Comparison of ENCODE assay signal across 13 mouse cellular contexts in genomic region chr16:22953069-22953468, GRCm38 (mm10). TPM values are rescaled to one million over a fixed set of nuclear protein-coding genes. Genes with fewer than 3 reads are reported as not detected.
A peak's percentile ranks its signal among the peaks of the same experiment; 100 is the strongest.
DNase-seq lines count a peak whose midpoint lies in the region; ATAC-seq lines count a peak whose summit lies in the region.
"Had no signal": no experiment of that assay in that cellular context is flagged by ENCODE, and none has a peak within 500 bp of the region (broad histone marks: within the 10 kb centered on the region; RNA-seq: fewer than 3 reads in every experiment).

No protein-coding gene starts in this region.

- no peak for ATAC-seq in kidney, embryonic 15.5 days (replicated peaks; ENCODE audit: low FRiP score)
- no peak for ATAC-seq in midbrain, embryonic 14.5 days (ENCODE audit: low FRiP score, low TSS enrichment)
- ATAC-seq in midbrain, embryonic 13.5 days, result no peak

- WGBS in kidney, embryonic 15.5 days, result 43% methylated on average over 4 of the region's 4 CpGs
- WGBS in midbrain, embryonic 14.5 days, result 46% methylated on average over 4 of the region's 4 CpGs
- WGBS in midbrain, embryonic 13.5 days, result 38% methylated on average over 4 of the region's 4 CpGs

- no peaks in the 10 kb centered on the region for H3K27me3 ChIP-seq in kidney, embryonic 15.5 days
- H3K27me3 ChIP-seq in midbrain, embryonic 14.5 days (ENCODE audit: control insufficient read depth, insufficient read depth, low read length), result no peaks in the 10 kb centered on the region
- H3K27me3 ChIP-seq in midbrain, embryonic 13.5 days, result no peaks in the 10 kb centered on the region
- H3K27me3 ChIP-seq: forebrain, embryonic 12.5 days had no signal

- DNase-seq in adrenal gland, postnatal 10 days, result peak; percentile 12
- no peak for DNase-seq in adrenal gland, postnatal 4 days (ENCODE audit: low spot score in 2 of 2)
- DNase-seq in kidney, adult 18-20 months, result peak; percentile 16
- peak; percentile 3 for DNase-seq in midbrain, embryonic 14.5 days
- DNase-seq in yolk sac, embryonic 10.5 days (ENCODE audit: low spot score), result peak; percentile 23
- DNase-seq in right cerebral cortex, postnatal 25 days, result no peak
- DNase-seq: B cell, adult 2 months had no signal

- no peak overlapping the region for H3K4me2 ChIP-seq in kidney, embryonic 15.5 days
- no peak overlapping the region for H3K4me2 ChIP-seq in midbrain, embryonic 14.5 days (ENCODE audit: low read length)
- H3K4me2 ChIP-seq in midbrain, embryonic 13.5 days (replicated peaks), result no peak overlapping the region
- H3K4me2 ChIP-seq: forebrain, embryonic 12.5 days had no signal

- no peak overlapping the region for H3K27ac ChIP-seq in kidney, embryonic 15.5 days
- no peak overlapping the region for H3K27ac ChIP-seq in midbrain, embryonic 14.5 days (replicated peaks; ENCODE audit: low read depth, low read length)
- H3K27ac ChIP-seq in midbrain, embryonic 13.5 days, result no peak overlapping the region
- H3K27ac ChIP-seq: forebrain, embryonic 12.5 days; limb, embryonic 10.5 days had no signal

- no peak overlapping the region for H3K9ac ChIP-seq in kidney, embryonic 15.5 days
- no peak overlapping the region for H3K9ac ChIP-seq in midbrain, embryonic 14.5 days (replicated peaks; ENCODE audit: low read length)
- no peak overlapping the region for H3K9ac ChIP-seq in midbrain, embryonic 13.5 days (replicated peaks)
- H3K9ac ChIP-seq: forebrain, embryonic 12.5 days had no signal

- H3K4me1 ChIP-seq in kidney, embryonic 15.5 days, result 0 out of 2 replicates have a peak, but pooled peaks cover 2% of the 10 kb centered on the region
- H3K4me1 ChIP-seq in midbrain, embryonic 14.5 days (ENCODE audit: control insufficient read depth, insufficient read depth, low read length), result no peaks in the 10 kb centered on the region
- 0 out of 2 replicates have a peak, but pooled peaks cover 3% of the 10 kb centered on the region for H3K4me1 ChIP-seq in midbrain, embryonic 13.5 days (replicated peaks)

- H3K4me3 ChIP-seq in kidney, embryonic 15.5 days (replicated peaks), result no peak overlapping the region
- H3K4me3 ChIP-seq in midbrain, embryonic 14.5 days (replicated peaks; ENCODE audit: low read depth, low read length), result no peak overlapping the region
- no peak overlapping the region for H3K4me3 ChIP-seq in midbrain, embryonic 13.5 days (replicated peaks)
- H3K4me3 ChIP-seq: forebrain, embryonic 12.5 days; limb, embryonic 10.5 days had no signal

- H3K9me3 ChIP-seq in kidney, embryonic 15.5 days (replicated peaks), result no peaks in the 10 kb centered on the region
- no peaks in the 10 kb centered on the region for H3K9me3 ChIP-seq in midbrain, embryonic 14.5 days (ENCODE audit: control insufficient read depth, low read length)
- H3K9me3 ChIP-seq in midbrain, embryonic 13.5 days, result no peaks in the 10 kb centered on the region
- H3K9me3 ChIP-seq: forebrain, embryonic 12.5 days; limb, embryonic 10.5 days had no signal

- H3K36me3 ChIP-seq in kidney, embryonic 15.5 days, result no peaks in the 10 kb centered on the region
- H3K36me3 ChIP-seq in midbrain, embryonic 14.5 days (ENCODE audit: control insufficient read depth, insufficient read depth, low read length), result no peaks in the 10 kb centered on the region
- H3K36me3 ChIP-seq in midbrain, embryonic 13.5 days, result no peaks in the 10 kb centered on the region
- H3K36me3 ChIP-seq: forebrain, embryonic 12.5 days; limb, embryonic 10.5 days had no signal

RNA-seq across cellular contexts. Expression of gene Hrg, which starts 2.2 kb away (rescaled TPM):
- total RNA-seq in adrenal gland, postnatal 10 days (2021), result 100 to 1,000 TPM in 1 of 2 experiments, 10 to 100 TPM in 1; 96.2 to 217 TPM
- total RNA-seq in adrenal gland, postnatal 4 days (2021), result 10 to 100 TPM in 1 of 2 experiments, 1 to 10 TPM in 1; 2.6 to 86.2 TPM
- not detected in 2 replicates for polyA plus RNA-seq in kidney, embryonic 15.5 days (2015; fragmentation: Nextera tagmentation; extraction: Ambion mirVana)
- 0.12 and 0.28 TPM in 2 replicates for polyA plus RNA-seq in midbrain, embryonic 14.5 days (2014; fragmentation: Nextera tagmentation; extraction: Ambion mirVana)
- polyA plus RNA-seq in midbrain, embryonic 13.5 days (2015; fragmentation: Nextera tagmentation; extraction: Ambion mirVana), result 0.15 TPM in 1 of 2 replicates, not detected in the other
- total RNA-seq: heart, postnatal 25 days had no signal
- polyA plus RNA-seq: forebrain, embryonic 12.5 days; limb, embryonic 10.5 days; small intestine, adult 2 months had no signal

RNA-seq across cellular contexts. Expression of gene Fetub, which starts 34.9 kb away (rescaled TPM):
- total RNA-seq in adrenal gland, postnatal 10 days (2021), result 100 to 1,000 TPM in 1 of 2 experiments, 10 to 100 TPM in 1; 87.0 to 166 TPM
- 100 to 1,000 TPM in 1 of 2 experiments, 10 to 100 TPM in 1; 10.1 to 134 TPM for total RNA-seq in adrenal gland, postnatal 4 days (2021)
- 0.29 and 0.54 TPM in 2 replicates for polyA plus RNA-seq in kidney, embryonic 15.5 days (2015; fragmentation: Nextera tagmentation; extraction: Ambion mirVana)
- polyA plus RNA-seq in midbrain, embryonic 14.5 days (2014; fragmentation: Nextera tagmentation; extraction: Ambion mirVana), result not detected in 2 replicates
- not detected in 2 replicates for polyA plus RNA-seq in midbrain, embryonic 13.5 days (2015; fragmentation: Nextera tagmentation; extraction: Ambion mirVana)
- polyA plus RNA-seq: forebrain, embryonic 12.5 days; limb, embryonic 10.5 days; small intestine, adult 2 months had no signal

Comparison
In these comparisons a context has a peak if more than half of its experiments do, and no peak if none do; other contexts are left out.
1. DNase-seq: peak in adrenal gland, postnatal 10 days (single experiment), kidney, adult 18-20 months (single experiment), midbrain, embryonic 14.5 days (single experiment) and yolk sac, embryonic 10.5 days (single experiment); none in adrenal gland, postnatal 4 days (0 of 2) and right cerebral cortex, postnatal 25 days (single experiment).